In the genomic region with DNA sequence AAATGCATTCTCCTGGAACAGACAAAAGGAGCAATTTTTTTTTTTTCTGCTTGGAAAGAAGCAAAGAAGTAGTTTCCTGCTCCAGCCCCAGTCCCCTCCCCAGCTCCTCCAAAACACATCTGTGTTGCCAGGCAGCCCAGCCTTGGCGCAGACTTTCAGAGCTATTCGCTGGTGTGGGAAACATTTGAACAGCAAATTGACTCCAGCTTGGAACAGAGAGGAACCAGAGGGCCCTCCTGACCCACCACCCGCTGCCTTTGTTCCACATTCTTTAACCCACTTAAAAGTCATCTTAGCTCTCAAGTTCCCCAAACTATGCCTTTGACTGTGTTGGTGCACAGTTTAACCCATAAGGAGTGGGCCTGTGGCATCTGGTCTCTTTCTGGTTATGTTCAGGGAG, we compare ENCODE assay signal across 8 mouse cellular contexts.
A peak's percentile ranks its signal among the peaks of the same experiment; 100 is the strongest.
DNase-seq lines count a peak whose midpoint lies in the region.

No protein-coding gene starts in this region.

- H3K9me3 ChIP-seq in embryonic facial prominence, embryonic 10.5 days, result peaks cover 4% of the 10 kb centered on the region; the same call in 1 of the 2 replicates
- peaks cover 14% of the 10 kb centered on the region for H3K9me3 ChIP-seq in hindbrain, embryonic 10.5 days

- H3K27me3 ChIP-seq in embryonic facial prominence, embryonic 10.5 days (replicated peaks; ENCODE audit: low read depth, poor library complexity, severe bottlenecking), result no peaks in the 10 kb centered on the region
- H3K27me3 ChIP-seq in hindbrain, embryonic 10.5 days (ENCODE audit: insufficient read depth, poor library complexity, severe bottlenecking), result no peaks in the 10 kb centered on the region; the same call in 1 of the 2 replicates

- no peak overlapping the region for H3K4me3 ChIP-seq in embryonic facial prominence, embryonic 10.5 days
- no peak overlapping the region for H3K4me3 ChIP-seq in hindbrain, embryonic 10.5 days

- DNase-seq in adrenal gland, postnatal 14 days, result peak; percentile 11
- DNase-seq in adrenal gland, postnatal 36 days, result no peak
- peak; percentile 85 for DNase-seq in embryonic facial prominence, embryonic 10.5 days (ENCODE audit: low spot score)
- peak; percentile 72 for DNase-seq in hindbrain, embryonic 10.5 days (ENCODE audit: low spot score)
- DNase-seq in mesoderm, embryonic 11.5 days (ENCODE audit: low read depth, low spot score), result peak; percentile 78
- DNase-seq in testis, postnatal 10 days (ENCODE audit: low spot score), result no peak
- no peak for DNase-seq in spleen, adult 12 weeks (ENCODE audit: low spot score)
- no peak for DNase-seq in retina, embryonic 14.5 days (ENCODE audit: low spot score)

- H3K36me3 ChIP-seq in embryonic facial prominence, embryonic 10.5 days (replicated peaks), result peaks cover 6% of the 10 kb centered on the region
- H3K36me3 ChIP-seq in hindbrain, embryonic 10.5 days, result peaks cover 6% of the 10 kb centered on the region; the same call in 1 of the 2 replicates

- peak overlapping the region; percentile 79 for H3K27ac ChIP-seq in embryonic facial prominence, embryonic 10.5 days (replicated peaks)
- H3K27ac ChIP-seq in hindbrain, embryonic 10.5 days, result peak overlapping the region; percentile 64

- WGBS in embryonic facial prominence, embryonic 10.5 days, result 8% methylated on average over 3 of the region's 3 CpGs
- 10% methylated on average over 3 of the region's 3 CpGs for WGBS in hindbrain, embryonic 10.5 days

- peaks cover 35% of the 10 kb centered on the region for H3K4me1 ChIP-seq in embryonic facial prominence, embryonic 10.5 days
- H3K4me1 ChIP-seq in hindbrain, embryonic 10.5 days (replicated peaks), result peaks cover 28% of the 10 kb centered on the region

Comparison
In these comparisons a context has a peak if more than half of its experiments do, and no peak if none do; other contexts are left out.
1. DNase-seq: peak in adrenal gland, postnatal 14 days (single experiment), embryonic facial prominence, embryonic 10.5 days (single experiment), hindbrain, embryonic 10.5 days (single experiment) and mesoderm, embryonic 11.5 days (single experiment); none in adrenal gland, postnatal 36 days (0 of 2), testis, postnatal 10 days (single experiment), spleen, adult 12 weeks (single experiment) and retina, embryonic 14.5 days (single experiment).